Mouse (Mus musculus) lung, adult 18-20 months (tissue): ENCODE measurements around the gene Gm17545.
"Not testable (repeated sequence)": the region's sequence is repeated elsewhere in the genome, so short reads cannot be mapped to it uniquely, and the experiment has no call there.

Experiments
- DNase-seq, 2 experiments: peaks; one replicate each; pipeline ENCODE4 v3.0.0; 2022; ENCODE audit warnings: mixed read lengths in 2 of 2

The Gm17545 gene

DNA sequence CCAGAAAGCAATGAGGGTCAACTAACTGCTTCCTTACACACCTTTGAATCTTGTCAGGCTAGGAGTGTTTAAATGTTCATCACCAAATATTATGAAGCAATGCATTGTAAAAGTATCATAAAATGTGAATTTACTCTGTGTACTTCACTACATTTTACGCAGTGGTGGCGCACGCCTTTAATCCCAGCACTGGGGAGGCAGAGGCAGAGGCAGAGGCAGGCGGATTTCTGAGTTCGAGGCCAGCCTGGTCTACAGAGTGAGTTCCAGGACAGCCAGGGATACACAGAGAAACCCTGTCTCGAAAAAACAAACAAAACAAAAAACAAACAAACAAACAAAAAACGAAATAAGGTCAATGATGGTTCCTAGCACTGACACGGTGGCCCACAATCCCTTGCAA is at the start of gene Gm17545:
Gm17545 (plus strand) TSS at position 301 of the 400 bp plus-strand sequence.
- DNase-seq = not testable (repeated sequence)

DNA sequence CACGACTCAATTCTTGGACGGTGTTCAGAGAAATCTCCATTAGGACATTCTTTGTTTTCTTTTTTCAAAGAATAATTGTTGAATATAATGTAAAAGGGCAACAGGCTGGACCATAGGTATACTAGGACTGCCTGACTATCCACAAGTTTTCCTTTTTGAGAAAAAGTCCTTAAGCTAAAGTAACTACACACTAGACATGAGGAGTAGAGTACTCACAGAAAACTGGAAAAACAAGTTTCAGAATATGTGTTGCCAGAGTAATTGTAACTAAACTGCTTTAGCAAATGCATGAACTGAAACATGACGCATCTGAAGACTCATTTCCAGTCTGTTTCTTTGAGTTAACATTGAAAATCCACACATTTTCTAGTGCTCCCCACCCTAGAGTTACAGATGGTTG is 48.7 kb upstream of the Gm17545 start:
- DNase-seq = no peak

- DNase-seq = not testable (repeated sequence)
These were observed 46.5 kb upstream of the Gm17545 start for GRCm38 (mm10) chr9:22407633-22408032.

GRCm38 (mm10) chr9:22408344-22408743 is 45.7 kb upstream of the Gm17545 start:
- peak in 1 of 2 experiments; percentile 34 for DNase-seq

- DNase-seq = no peak
These were observed 44.6 kb upstream of the Gm17545 start for GRCm38 (mm10) chr9:22409501-22409900.

DNA sequence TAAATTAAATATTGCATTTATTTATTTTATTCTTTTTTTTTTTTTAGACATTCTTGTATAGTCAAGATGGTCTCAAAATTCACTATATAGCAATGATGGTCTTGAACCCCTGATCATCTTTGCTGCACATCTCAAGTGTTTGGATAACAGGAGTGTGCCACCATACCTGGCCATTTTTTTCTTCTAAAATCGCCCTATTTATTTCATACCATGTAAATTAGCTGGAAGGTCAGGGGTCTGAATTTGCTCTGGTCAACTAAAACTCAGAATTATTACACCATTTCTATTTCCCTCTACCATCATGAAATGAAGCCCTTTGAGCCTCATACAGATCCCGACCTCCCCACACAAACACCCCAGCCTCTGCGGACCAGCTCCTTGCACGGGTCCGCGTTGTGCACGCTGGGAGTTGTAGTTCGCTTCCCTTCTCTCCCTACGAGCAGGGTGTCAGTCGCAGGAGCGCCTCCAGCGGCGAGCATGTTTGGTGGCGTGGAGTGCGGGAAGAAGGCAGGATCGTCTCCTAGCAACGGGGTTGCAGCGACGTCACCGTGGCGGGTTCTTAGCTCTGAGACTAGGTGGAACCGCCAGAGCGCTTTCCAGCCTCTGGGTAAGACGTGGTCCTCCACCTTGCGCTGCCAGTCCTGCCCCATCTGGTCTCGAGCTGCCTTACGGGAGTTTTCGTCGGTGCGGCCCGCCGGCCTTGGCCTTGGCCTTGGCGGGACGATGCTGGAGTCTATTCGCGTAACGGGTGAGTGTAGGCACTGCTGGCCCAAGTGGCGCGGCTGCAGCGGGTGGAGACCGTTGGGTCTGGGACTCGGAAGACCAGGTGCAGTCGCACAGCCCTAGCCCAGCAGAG is 42.9 kb upstream of the Gm17545 start, which contains the start of gene 9530077C05Rik:
9530077C05Rik (plus strand) TSS at position 512 of the 856 bp plus-strand sequence.
- DNase-seq = peak; percentile 97 to 98

DNA sequence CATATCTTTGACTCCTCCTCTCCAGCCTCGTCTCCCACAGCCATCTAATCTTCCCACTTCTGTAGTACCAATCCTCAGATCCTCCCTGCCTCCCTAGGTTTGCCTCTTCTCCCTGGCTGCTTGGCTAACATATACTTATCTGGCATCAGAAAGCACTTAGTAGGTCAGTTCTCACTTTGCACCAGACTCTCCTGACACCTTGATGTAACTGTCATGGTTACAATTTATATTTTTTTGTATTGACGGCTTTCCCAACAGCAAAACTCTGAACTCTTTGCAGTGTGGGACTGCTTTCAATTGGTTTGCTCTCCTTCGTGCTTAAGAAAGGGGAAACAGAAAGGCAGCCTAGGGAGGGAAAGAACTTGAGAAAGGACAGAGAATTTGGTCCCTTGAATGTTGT is 37.9 kb upstream of the Gm17545 start:
- no peak for DNase-seq

DNA sequence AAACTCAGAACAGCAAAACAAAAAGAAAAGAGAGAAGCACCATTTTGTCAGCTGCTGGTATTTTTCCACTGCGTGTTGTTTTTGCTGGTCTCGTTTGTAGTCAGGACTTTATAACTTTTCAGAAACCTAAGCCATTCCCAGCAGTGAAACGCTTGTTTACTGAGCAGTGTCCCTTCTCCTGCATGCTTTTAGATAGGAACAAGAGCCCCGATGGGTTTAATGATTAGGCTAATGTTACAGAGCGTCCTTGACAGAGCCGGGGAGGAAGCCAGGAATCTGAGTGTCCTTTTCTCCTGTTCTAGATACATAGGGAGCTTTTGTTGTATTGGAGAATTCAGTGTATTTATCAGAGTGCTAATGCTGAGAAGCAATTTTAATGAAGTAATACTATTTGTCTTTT is 36.5 kb upstream of the Gm17545 start:
- no peak for DNase-seq

GRCm38 (mm10) chr9:22419877-22420276 is 34.2 kb upstream of the Gm17545 start:
- DNase-seq = no peak

- DNase-seq = no peak
These were observed 33.6 kb upstream of the Gm17545 start for GRCm38 (mm10) chr9:22420491-22420890.

- no peak for DNase-seq
These were observed 31.5 kb upstream of the Gm17545 start for GRCm38 (mm10) chr9:22422559-22422958.

DNA sequence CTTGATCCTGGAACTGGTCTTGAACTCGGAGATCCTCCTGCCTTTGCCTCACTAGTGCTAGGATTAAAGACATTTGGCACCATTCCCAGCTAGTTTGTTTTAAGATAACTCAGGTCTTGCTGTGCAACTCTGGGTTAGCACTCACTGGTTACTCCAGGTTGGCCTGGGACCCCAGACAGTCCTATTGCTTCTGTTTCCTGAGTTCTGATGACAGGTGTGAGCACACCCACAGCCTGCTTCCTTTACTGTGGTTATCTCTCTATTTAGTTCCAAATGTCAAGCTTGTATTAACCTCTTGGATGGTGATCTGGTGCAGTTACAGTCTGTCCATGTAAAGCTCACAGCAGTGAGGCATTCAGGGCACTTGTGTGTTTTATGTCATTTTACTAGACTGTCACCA is 30.6 kb upstream of the Gm17545 start:
- DNase-seq = no peak

GRCm38 (mm10) chr9:22424196-22424595 is 29.9 kb upstream of the Gm17545 start:
- DNase-seq = no peak

- no peak for DNase-seq
These were observed 29.4 kb upstream of the Gm17545 start for GRCm38 (mm10) chr9:22424719-22425118.

DNA sequence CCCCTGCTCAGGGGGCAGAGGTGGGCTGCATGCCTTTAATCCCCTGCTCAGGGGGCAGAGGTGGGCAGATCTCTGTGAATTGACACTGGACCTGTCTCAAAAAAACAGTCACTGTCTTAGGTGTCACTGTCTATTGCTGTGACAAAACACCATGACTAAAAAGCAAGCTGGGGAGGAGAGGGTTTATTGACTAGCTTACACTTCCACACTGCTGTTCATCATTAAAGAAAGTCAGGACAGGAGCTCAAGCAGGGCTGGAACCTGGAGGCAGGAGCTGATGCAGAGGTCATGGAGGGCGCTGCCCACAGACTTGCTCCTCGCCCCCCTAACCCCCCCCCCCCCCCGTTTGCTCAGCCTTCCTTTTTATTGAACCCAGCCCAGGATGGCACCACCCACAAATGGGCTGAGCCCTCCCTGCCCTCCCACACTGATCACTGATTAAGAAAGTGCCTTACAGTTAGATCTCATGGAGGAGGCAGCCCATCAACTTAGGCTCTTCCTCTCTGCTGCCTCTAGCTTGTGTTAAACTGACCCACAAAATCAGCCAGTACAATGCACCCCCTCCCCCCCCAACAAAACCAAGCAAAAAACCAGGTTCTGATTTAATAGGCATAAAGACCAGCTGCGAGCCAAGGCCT is 25.9 kb upstream of the Gm17545 start:
- DNase-seq = no peak

DNA sequence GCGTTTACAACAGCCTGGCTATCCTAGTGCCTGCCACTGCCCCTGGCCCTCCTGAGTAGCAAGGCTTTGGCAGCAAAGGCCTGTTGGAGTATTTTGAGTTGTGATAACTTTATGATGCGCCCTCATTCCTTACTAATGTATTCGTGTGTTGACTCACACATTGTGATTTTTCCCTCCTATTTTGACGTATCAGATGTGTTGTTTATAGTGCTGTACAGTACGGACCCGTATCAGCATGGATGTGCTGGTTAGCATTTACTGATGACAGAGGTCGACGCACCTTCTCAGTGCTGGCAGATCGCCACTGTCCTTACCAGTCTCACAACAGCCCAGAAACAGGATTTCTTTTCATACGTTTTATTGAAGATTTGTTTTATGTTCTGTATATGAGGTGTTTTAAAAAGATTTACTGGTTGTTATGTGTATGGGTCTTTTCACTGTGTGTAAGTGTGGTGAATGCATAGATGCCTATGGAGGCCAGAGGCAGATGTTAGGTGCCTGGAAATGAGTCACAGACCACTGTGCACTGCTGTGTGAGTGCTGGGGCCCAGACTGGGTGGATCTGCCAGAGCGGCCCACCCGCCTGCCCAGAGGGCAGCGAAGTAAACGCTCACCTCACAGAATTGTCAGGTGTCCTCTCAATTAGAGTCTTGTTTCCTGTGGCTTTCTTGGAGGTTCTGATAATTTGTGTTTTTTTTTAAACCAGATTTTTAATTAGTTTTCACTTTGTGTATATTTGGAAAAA is 25.3 kb upstream of the Gm17545 start:
- DNase-seq = no peak

GRCm38 (mm10) chr9:22429533-22430241 is 24.4 kb upstream of the Gm17545 start:
- no peak for DNase-seq

DNA sequence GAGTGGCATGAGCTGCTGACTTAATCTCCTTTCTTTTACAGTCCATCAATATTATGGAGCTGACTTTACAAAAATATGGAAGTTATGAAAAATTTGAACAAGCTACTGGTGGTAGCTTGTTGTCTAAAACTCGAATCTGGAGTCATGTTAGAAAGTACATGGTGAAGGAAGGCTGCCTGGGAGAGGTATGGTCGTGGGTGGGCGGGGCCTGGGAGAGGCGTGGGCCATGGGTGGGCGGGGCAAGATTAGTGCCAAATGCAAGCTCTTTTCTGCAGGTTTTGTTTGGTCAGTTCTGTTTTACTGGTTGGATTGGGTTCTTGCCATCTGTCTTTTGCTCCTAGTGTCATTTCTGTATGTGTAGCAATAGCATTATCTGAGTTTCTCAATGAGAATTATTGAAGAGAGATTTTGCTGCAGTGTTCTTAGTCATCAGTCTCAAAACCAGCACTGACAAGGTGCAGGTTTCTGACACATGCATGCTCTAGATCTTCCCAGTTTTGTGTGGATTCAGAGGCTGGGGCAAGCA is 23.7 kb upstream of the Gm17545 start:
- no peak for DNase-seq

DNA sequence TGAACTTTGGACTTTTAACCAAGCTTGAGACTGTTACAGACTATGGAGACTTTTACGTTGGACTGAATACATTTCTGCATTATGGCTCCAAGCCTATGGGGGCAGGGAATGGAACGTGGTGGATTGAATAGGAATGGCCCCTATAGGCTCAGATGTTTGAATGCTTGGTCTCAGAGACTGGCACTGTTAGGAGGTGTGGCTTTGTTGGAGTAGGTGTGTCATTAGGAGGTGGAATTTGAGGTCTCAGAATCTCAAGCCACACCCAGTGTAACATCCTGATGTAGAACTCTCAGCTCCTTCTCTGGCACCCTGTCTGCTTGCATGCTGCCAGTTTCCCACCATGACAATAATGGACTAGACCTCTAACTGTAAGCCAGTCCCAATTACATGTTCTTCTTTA is 20.9 kb upstream of the Gm17545 start:
- DNase-seq = no peak

GRCm38 (mm10) chr9:22434101-22434500 is 20.0 kb upstream of the Gm17545 start:
- no peak for DNase-seq

GRCm38 (mm10) chr9:22438826-22439225 is 15.3 kb upstream of the Gm17545 start:
- no peak for DNase-seq

GRCm38 (mm10) chr9:22443157-22443556 is 10.9 kb upstream of the Gm17545 start:
- DNase-seq = no peak
